Mouse (Mus musculus) embryonic facial prominence, embryonic 12.5 days (tissue): Measurements from ENCODE around the gene Prr5l. TPM values are rescaled to one million over a fixed set of nuclear protein-coding genes. Genes with fewer than 3 reads are reported as not detected.
A peak's percentile ranks its signal among the peaks of the same experiment; 100 is the strongest.

Experiments used
- ATAC-seq: fragments of 200-750 bp; cut with Nextera tagmentation; 2 replicates; pipeline ENCODE4 v1.8.0; 2017; ENCODE audit not compliant: insufficient number of reproducible peaks, insufficient read depth, low FRiP score, low TSS enrichment
- H3K27ac ChIP-seq: fragments of 300-500 bp; sonication (generic); 2 replicates; pipeline ENCODE4 v1.5.1; 2016; ENCODE audit warnings: mild to moderate bottlenecking
- H3K27me3 ChIP-seq: fragments of 300-500 bp; sonication (generic); 2 replicates; pipeline ENCODE4 v1.6.1; 2016; ENCODE audit warnings: mild to moderate bottlenecking, moderate library complexity
- H3K36me3 ChIP-seq: fragments of 300-500 bp; sonication (generic); 2 replicates; pipeline ENCODE4 v1.6.1; 2016; ENCODE audit warnings: mild to moderate bottlenecking
- H3K4me1 ChIP-seq: fragments of 300-500 bp; sonication (generic); 2 replicates; pipeline ENCODE4 v1.6.1; 2016
- H3K4me2 ChIP-seq: fragments of 300-500 bp; sonication (generic); replicated peaks from 2 replicates; pipeline ENCODE4 v1.6.1; 2016; ENCODE audit warnings: mild to moderate bottlenecking, moderate library complexity
- H3K4me3 ChIP-seq: fragments of 300-500 bp; sonication (generic); 2 replicates; pipeline ENCODE4 v1.5.1; 2016; ENCODE audit warnings: mild to moderate bottlenecking
- H3K9ac ChIP-seq: fragments of 300-500 bp; sonication (generic); 2 replicates; pipeline ENCODE4 v1.6.1; 2016; ENCODE audit warnings: mild to moderate bottlenecking, moderate library complexity
- H3K9me3 ChIP-seq: fragments of 300-500 bp; sonication (generic); 2 replicates; pipeline ENCODE4 v1.6.1; 2016; ENCODE audit warnings: mild to moderate bottlenecking, moderate library complexity
- WGBS: fragments of 180-500 bp; shearing (Covaris S2); methylation state at CpG from one replicate; pipeline ENCODE4 v1.1.7; 2016; 5-methylcytosine and 5-hydroxymethylcytosine counted together
- polyA plus RNA-seq: library from polyadenylated mRNA; unstranded; fragments of >200 nt; fragmentation: Nextera tagmentation; extraction: Ambion mirVana; gene quantifications from 2 replicates; pipeline ENCODE4 v1.2.1, GENCODE M21; 2016

Prr5l gene
- polyA plus RNA-seq, 1 experiment from 2014 or later = 21.4 TPM

DNA sequence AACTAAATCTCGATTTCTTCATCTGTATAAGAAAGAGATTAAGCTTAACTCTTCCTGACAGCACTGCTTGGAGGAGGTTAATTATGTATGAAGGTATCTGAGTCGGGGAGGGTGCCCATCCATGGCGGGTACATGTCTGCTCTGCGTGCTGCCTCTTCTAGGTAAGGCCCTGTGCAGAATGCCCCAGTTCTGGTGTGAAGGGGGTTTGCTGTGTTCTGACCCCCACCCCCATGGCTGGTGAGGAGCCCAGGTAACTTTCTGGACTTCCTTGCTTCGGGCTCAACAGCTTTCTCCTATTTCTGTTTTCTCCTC, 23.5 kb upstream of the Prr5l start:
- no peak overlapping the region for H3K4me3 ChIP-seq
- peak; percentile 71; the same call in 1 of the 2 replicates for ATAC-seq
- no peaks in the 10 kb centered on the region for H3K36me3 ChIP-seq
- no peaks in the 10 kb centered on the region for H3K27me3 ChIP-seq
- 56% methylated on average over 5 of the region's 5 CpGs for WGBS
- H3K4me1 ChIP-seq = 0 out of 2 replicates have a peak, but pooled peaks cover 3% of the 10 kb centered on the region
- H3K27ac ChIP-seq = no peak overlapping the region
- peak overlapping the region; percentile 29 for H3K9ac ChIP-seq
- H3K9me3 ChIP-seq = no peaks in the 10 kb centered on the region
- H3K4me2 ChIP-seq = peak overlapping the region; percentile 28

GRCm38 (mm10) chr2:101905534-101906378, 22.9 kb upstream of the Prr5l start:
- no peaks in the 10 kb centered on the region for H3K27me3 ChIP-seq
- no peak overlapping the region for H3K27ac ChIP-seq
- peak overlapping the region; percentile 28 for H3K4me2 ChIP-seq
- 23% methylated on average over 21 of the region's 21 CpGs for WGBS
- 0 out of 2 replicates have a peak overlapping the region, but pooled peaks have one; percentile 0 for H3K4me3 ChIP-seq
- H3K9ac ChIP-seq = peak overlapping the region; percentile 29
- ATAC-seq = no peak
- H3K4me1 ChIP-seq = 0 out of 2 replicates have a peak, but pooled peaks cover 3% of the 10 kb centered on the region
- H3K36me3 ChIP-seq = peaks cover 4% of the 10 kb centered on the region; the same call in 1 of the 2 replicates
- H3K9me3 ChIP-seq = no peaks in the 10 kb centered on the region

GRCm38 (mm10) chr2:101902196-101902595, 19.4 kb upstream of the Prr5l start:
- Histone ChIP-seq H3K9ac (no peak overlapping the region), H3K9me3 (no peaks in the 10 kb centered on the region), H3K36me3 (peaks cover 4% of the 10 kb centered on the region; the same call in 1 of the 2 replicates), H3K27me3 (no peaks in the 10 kb centered on the region), H3K4me1 (0 out of 2 replicates have a peak, but pooled peaks cover 3% of the 10 kb centered on the region), H3K4me3 (no peak overlapping the region), H3K27ac (no peak overlapping the region), H3K4me2 (no peak overlapping the region)
- WGBS = 79% methylated on average over 4 of the region's 4 CpGs
- no peak for ATAC-seq

- no peak overlapping the region for H3K4me3 ChIP-seq
- no peaks in the 10 kb centered on the region for H3K9me3 ChIP-seq
- 0 out of 2 replicates have a peak, but pooled peaks cover 3% of the 10 kb centered on the region for H3K4me1 ChIP-seq
- no peak overlapping the region for H3K27ac ChIP-seq
- H3K36me3 ChIP-seq = peaks cover 15% of the 10 kb centered on the region
- H3K27me3 ChIP-seq = no peaks in the 10 kb centered on the region
- H3K4me2 ChIP-seq = no peak overlapping the region
- WGBS = 71% methylated on average over 10 of the region's 10 CpGs
- H3K9ac ChIP-seq = no peak overlapping the region
- no peak for ATAC-seq
These were observed 13.8 kb upstream of the Prr5l start for GRCm38 (mm10) chr2:101896425-101897204.

DNA sequence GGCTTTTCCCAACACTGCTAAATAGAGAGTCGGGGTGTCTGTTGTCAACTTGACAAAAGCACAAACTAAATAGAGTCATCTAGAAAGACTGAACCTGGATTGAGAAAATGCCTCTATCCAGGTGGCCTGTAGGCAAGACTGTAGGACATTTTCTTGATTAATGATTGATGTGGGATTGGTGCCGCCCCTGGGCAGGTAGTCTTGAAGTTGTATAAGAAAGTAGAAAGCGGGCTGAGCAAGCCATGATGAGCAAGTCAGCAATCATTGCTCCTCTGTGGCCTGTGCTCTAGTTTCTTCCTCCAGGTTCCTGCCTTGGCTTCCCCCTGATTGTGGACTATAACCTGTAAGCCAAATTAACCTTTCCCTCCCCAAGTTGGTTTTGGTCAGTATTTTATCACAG, 11.3 kb upstream of the Prr5l start:
- Histone ChIP-seq H3K4me3 (no peak overlapping the region), H3K36me3 (peaks cover 11% of the 10 kb centered on the region; the same call in 1 of the 2 replicates), H3K27me3 (no peaks in the 10 kb centered on the region), H3K27ac (no peak overlapping the region), H3K4me1 (0 out of 2 replicates have a peak, but pooled peaks cover 3% of the 10 kb centered on the region), H3K4me2 (no peak overlapping the region), H3K9ac (no peak overlapping the region), H3K9me3 (no peaks in the 10 kb centered on the region)
- ATAC-seq = no peak
- whole genome bisulfite sequencing = 95% methylated on average over 3 of the region's 3 CpGs

DNA sequence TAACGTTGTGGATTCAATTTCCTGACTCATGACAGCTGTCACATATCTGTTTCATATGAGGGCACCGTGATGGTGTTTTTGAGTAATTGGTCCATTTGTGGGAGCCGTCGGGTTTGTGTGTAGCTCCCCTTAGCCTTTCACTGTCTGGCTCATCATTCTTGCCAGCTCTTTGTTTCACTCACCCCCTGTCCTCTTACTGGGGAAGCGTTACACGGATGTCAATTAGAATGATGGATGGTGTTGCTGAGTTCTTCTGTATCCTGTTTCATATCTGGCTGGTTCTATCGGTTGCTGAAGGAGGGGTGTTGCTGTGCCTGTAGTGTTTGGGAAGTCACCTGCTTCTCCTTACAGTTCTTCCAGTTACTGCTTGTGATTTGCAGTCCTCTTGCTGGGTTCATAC, 8.3 kb upstream of the Prr5l start:
- H3K4me2 ChIP-seq = no peak overlapping the region
- H3K36me3 ChIP-seq = 0 out of 2 replicates have a peak, but pooled peaks cover 7% of the 10 kb centered on the region
- peaks cover 4% of the 10 kb centered on the region for H3K4me1 ChIP-seq
- H3K9me3 ChIP-seq = no peaks in the 10 kb centered on the region
- no peak overlapping the region for H3K4me3 ChIP-seq
- WGBS = 59% methylated on average over 7 of the region's 7 CpGs
- ATAC-seq = no peak
- H3K27ac ChIP-seq = no peak overlapping the region
- no peak overlapping the region for H3K9ac ChIP-seq
- no peaks in the 10 kb centered on the region for H3K27me3 ChIP-seq

GRCm38 (mm10) chr2:101888886-101889285, 6.1 kb upstream of the Prr5l start:
- no peak overlapping the region for H3K4me2 ChIP-seq
- no peaks in the 10 kb centered on the region for H3K9me3 ChIP-seq
- WGBS = 93% methylated on average over 8 of the region's 8 CpGs
- H3K4me3 ChIP-seq = no peak overlapping the region
- no peak overlapping the region for H3K27ac ChIP-seq
- no peaks in the 10 kb centered on the region for H3K27me3 ChIP-seq
- peaks cover 4% of the 10 kb centered on the region for H3K4me1 ChIP-seq
- H3K9ac ChIP-seq = no peak overlapping the region
- ATAC-seq = no peak
- no peaks in the 10 kb centered on the region for H3K36me3 ChIP-seq

- WGBS = 12% methylated on average over 22 of the region's 22 CpGs
- Histone ChIP-seq H3K27ac (no peak within 1 kb of the TSS), H3K27me3 (0 out of 2 replicates have a peak, but pooled peaks cover 3% of the 10 kb centered on the region), H3K4me1 (peaks cover 4% of the 10 kb centered on the region), H3K4me3 (peak within 1 kb of the TSS; percentile 61), H3K9ac (peak within 1 kb of the TSS; percentile 59), H3K4me2 (peak within 1 kb of the TSS; percentile 56), H3K9me3 (no peaks in the 10 kb centered on the region), H3K36me3 (no peaks in the 10 kb centered on the region)
- ATAC-seq = peak; percentile 93
These were observed 3.1 kb upstream of the Prr5l start, which contains the start of gene Commd9 for GRCm38 (mm10) chr2:101885768-101886438. TSS of gene Commd9 (plus strand) at chr2:101886247.

GRCm38 (mm10) chr2:101884286-101884685, 1.5 kb upstream of the Prr5l start:
- Histone ChIP-seq H3K4me1 (peaks cover 4% of the 10 kb centered on the region), H3K9ac (no peak overlapping the region), H3K36me3 (no peaks in the 10 kb centered on the region), H3K27me3 (peaks cover 13% of the 10 kb centered on the region; the same call in 1 of the 2 replicates), H3K27ac (no peak overlapping the region), H3K4me3 (no peak overlapping the region), H3K9me3 (no peaks in the 10 kb centered on the region), H3K4me2 (no peak overlapping the region)
- 88% methylated on average over 2 of the region's 2 CpGs for WGBS
- ATAC-seq = no peak

GRCm38 (mm10) chr2:101881471-101882162, 1.2 kb downstream of the Prr5l start:
- no peak for ATAC-seq
- Histone ChIP-seq H3K27me3 (peaks cover 13% of the 10 kb centered on the region; the same call in 1 of the 2 replicates), H3K36me3 (no peaks in the 10 kb centered on the region), H3K4me1 (peaks cover under 1% of the 10 kb centered on the region; the same call in 1 of the 2 replicates), H3K9me3 (no peaks in the 10 kb centered on the region), H3K27ac (no peak overlapping the region), H3K4me2 (no peak overlapping the region), H3K4me3 (no peak overlapping the region), H3K9ac (no peak overlapping the region)
- 86% methylated on average over 9 of the region's 9 CpGs for WGBS

DNA sequence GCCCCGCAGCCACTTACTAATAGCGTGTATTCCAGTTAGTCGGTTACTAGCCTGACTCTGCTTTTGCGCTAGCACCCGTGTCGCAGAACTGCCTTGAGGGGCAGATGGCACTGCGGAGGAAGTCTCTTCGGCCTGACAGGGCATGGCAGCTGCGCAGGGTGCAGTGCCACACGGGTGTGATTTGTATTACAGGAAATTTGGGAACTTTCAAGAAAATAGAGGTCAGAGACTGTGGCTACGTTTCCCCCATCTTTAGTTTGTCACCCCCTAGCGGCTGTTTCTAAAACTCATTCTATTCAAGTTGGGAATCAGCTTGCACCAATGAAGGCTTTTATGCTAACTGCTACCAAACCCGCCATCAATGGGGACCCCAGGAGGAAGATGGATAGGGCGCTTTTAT, 11.6 kb downstream of the Prr5l start:
- no peaks in the 10 kb centered on the region for H3K9me3 ChIP-seq
- H3K9ac ChIP-seq = no peak overlapping the region
- H3K36me3 ChIP-seq = no peaks in the 10 kb centered on the region
- no peak for ATAC-seq
- peak overlapping the region; percentile 35 for H3K4me2 ChIP-seq
- 27% methylated on average over 14 of the region's 14 CpGs for WGBS
- no peak overlapping the region for H3K27ac ChIP-seq
- H3K4me3 ChIP-seq = no peak overlapping the region
- H3K27me3 ChIP-seq = 0 out of 2 replicates have a peak, but pooled peaks cover 2% of the 10 kb centered on the region
- no peaks in the 10 kb centered on the region for H3K4me1 ChIP-seq
